Mouse (Mus musculus) brain, adult 10 weeks (tissue): ENCODE measurements around the gene Hesx1. TPM values are rescaled to one million over a fixed set of nuclear protein-coding genes. Genes with fewer than 3 reads are reported as not detected.

Experiments
- polyA plus RNA-seq: library from polyadenylated mRNA; stranded (reverse); fragments of 350-450 nt; fragmentation: Illumina TruSeq; extraction: RNeasy Lipid Tissue Mini Kit (QIAGEN cat#74804); gene quantifications from one replicate; pipeline ENCODE4 v1.2.3, GENCODE M21; 2015; ENCODE audit warnings: low read depth, low replicate concordance

Gene Hesx1
- not detected for polyA plus RNA-seq

DNA sequence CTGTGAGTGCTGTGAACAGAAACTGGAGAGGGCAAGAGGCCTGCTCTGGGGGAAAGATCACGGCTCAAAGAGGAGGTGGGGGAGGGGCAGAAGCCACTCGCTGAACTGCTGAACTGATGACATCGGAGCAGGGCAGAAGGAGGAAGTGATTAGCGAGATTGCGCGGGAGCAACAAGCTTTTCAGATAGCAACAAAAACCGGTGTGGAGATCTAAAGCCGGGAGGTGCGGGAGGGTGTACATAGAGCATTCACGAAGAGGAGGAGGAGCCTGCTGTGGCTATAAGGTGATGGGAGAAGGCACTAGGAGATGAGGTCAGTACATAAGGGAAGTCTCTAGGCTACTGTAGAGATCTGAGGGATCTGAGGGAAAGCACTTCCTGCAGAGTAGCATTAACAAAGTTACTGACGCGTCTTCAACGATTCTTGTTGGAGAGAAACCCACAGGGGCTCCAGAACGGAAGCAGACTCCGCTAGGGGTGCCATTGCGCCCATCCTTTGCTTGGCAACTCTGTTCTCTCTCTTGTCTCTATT, at the start of gene Hesx1:
Gene Hesx1, plus strand, starts transcription at position 206 of the 531 bp plus-strand sequence.

GRCm38 (mm10) chr14:26971106-26971789, 23.0 kb upstream of the Hesx1 start, which contains the start of gene Appl1:
Gene Appl1 (minus strand): TSS chr14:26971232.

GRCm38 (mm10) chr14:27038783-27039182, 44.6 kb downstream of the Hesx1 start, which contains the start of gene Il17rd:
Gene Il17rd (plus strand): TSS chr14:27038941.

Other genes starting within 250 kb of the Hesx1 start
- gene Asb14, start 99.9 kb upstream of the Hesx1 start, polyA plus RNA-seq, result not detected
- 41.9 TPM for gene Appl1, start 23.2 kb upstream of the Hesx1 start, polyA plus RNA-seq
- 1.6 TPM for gene Il17rd, start 44.5 kb downstream of the Hesx1 start, polyA plus RNA-seq
- gene Arhgef3, start 120.5 kb downstream of the Hesx1 start, polyA plus RNA-seq, result 62.1 TPM